Mouse (Mus musculus) adrenal gland, postnatal 4 days (tissue): Measurements from ENCODE around the gene Sbf1. TPM values are rescaled to one million over a fixed set of nuclear protein-coding genes. Genes with fewer than 3 reads are reported as not detected.

Experiments used
- DNase-seq, 2 experiments: peaks; one replicate each; pipeline ENCODE4 v3.0.0; 2021 to 2022; ENCODE audit warnings: low spot score in 2 of 2, mixed read lengths in 2 of 2
- total RNA-seq, 2 experiments: library from RNA; stranded (reverse); gene quantifications; 2 replicates each; pipeline ENCODE4 v1.2.3; 2021

Sbf1 gene
- total RNA-seq, 2 experiments from 2014 or later: 108 to 111 TPM

DNA sequence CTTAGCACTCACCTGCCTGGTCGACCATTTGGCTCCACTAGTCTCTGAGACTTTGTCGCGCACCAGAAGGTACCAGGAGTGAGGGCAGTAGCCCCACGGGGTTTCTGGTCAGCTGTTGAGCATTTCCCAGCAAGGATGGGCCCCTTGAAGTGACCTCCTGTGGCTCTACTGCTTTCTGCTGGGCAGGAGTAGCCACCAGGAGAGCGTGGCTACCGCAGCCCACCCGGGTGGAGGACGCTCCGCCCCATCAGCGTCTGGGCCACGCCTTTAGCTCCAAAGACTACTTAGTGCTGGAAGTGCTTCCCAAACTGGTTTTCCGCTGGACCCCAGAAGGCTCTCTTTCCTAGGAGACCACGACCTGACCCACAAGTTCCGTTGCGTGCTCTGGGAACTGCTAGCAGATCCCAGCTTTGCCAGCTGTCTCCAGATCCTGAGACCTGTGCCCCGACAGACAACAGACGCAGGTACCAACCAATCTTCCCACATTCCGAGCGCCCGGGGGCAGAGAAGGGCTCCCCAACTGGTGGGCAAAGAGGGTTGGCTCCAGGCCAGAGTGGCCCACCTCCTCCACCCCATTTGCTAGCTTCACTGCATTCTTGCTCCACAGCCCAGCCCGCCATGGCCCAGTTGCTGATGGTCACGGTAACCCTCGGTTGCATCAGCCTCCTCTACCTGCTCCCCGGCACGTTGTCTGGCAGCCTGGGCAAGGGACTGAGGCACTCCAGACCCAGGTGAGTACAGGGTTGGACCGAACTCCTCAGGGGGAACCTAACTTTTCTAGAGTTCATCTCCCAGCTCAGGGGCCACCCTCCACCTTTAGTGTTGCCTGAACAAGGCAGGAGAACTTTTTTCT, 7.8 kb upstream of the Sbf1 start, which contains the start of gene Adm2:
TSS of gene Adm2 (plus strand) at position 51 of the 853 bp plus-strand sequence.
- no peak for DNase-seq

- DNase-seq: no peak
These were observed 6.2 kb upstream of the Sbf1 start for GRCm38 (mm10) chr15:89321264-89321663.

GRCm38 (mm10) chr15:89316146-89316545, 1.0 kb upstream of the Sbf1 start:
- no peak for DNase-seq

DNA sequence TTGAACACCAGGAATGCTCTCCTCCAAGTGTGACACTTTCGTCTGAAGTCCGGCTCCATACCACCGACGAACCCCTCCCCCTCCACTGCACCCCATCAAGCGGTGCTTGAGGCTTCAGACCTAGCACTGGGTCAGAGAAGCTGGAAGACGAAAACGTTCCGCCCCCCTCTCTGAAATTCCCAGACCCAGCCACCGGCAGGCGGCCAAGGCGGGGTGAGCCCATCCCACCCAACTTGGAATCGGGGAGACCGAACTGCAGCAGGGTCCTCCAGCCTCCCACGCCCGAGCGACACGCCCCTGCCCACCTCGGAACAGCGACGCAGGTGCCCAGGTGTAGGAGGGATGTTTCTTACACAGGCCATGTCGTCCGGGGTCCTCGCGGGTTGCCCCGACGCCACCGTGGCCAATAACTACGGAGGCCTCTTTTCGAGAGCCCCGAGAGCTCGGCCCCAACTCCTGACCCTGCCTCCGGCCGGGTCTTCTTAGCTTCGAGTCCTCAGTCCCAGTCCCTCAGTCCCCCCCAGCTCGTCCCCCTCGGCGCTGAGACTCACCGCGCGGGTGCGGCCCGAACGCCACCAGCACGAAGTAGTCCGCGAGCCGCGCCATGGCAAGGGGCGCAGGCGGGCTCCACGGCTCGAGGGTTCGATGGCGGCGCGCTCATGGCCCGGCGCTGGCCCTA, 461 bp downstream of the Sbf1 start:
- no peak for DNase-seq

DNA sequence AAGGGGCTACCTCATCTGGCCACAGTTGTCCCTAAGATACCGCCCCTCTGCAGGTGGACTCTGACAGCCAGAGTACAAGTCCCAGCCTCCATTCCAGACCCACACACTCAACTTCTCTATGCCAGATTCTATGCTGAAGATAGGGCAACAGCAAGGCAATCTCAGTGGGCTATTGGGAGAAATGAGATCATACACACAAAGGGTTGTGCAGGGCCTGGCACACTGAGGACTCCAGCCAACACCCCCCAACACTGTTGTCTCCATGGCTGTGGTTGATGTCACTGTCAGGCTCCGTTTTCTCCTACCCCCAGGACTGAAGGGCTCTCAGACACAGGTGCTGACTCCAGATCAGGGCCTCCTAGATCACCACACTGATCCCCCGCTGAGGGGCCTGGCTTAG, 1.0 kb downstream of the Sbf1 start:
- DNase-seq: no peak

GRCm38 (mm10) chr15:89313359-89313758, 1.8 kb downstream of the Sbf1 start:
- no peak for DNase-seq

GRCm38 (mm10) chr15:89309962-89310498, 5.1 kb downstream of the Sbf1 start:
- no peak for DNase-seq

- DNase-seq: no peak
These were observed 6.5 kb downstream of the Sbf1 start for GRCm38 (mm10) chr15:89308406-89309139.

DNA sequence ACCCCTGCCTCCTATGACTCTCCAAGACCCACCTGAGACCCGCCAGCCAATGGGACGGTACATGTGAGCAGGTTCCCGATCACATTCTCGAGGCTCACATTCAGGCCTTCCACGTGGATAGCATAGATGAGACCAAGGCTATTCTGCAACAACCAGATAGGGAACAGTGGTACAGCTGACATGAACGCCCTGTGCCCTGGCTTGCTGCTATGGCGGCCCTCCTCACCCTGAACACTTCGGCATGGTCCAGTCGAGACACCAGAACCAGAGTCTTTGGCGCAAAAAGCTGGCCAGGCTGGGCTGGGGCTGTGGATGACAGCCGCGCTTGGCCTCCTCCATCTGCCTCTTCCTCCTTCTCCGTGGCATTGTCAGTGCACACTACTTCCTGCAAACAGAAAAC, 7.7 kb downstream of the Sbf1 start:
- DNase-seq: no peak

DNA sequence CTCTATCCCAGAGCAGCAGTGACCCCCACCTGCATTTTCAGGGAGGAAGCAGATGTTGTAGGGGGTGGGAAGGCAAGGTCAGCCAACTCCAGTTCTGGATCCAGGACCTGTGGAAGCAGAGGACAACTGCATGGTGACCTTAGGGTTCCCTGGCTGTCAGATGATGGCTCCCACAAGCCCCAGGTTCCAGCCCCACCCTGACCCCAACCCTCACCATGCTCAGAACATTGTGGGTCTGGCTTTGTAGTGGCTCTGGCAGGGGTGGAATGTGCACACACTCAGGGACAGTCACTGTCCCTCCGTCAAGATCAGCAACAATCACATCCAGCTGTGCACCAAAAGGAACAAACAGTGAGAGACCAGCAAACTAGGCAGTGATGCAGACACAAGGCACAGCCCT, 9.1 kb downstream of the Sbf1 start:
- DNase-seq: no peak

GRCm38 (mm10) chr15:89300600-89300999, 14.5 kb downstream of the Sbf1 start:
- DNase-seq: no peak

- DNase-seq: no peak
These were observed 14.9 kb downstream of the Sbf1 start for GRCm38 (mm10) chr15:89300180-89300579.

DNA sequence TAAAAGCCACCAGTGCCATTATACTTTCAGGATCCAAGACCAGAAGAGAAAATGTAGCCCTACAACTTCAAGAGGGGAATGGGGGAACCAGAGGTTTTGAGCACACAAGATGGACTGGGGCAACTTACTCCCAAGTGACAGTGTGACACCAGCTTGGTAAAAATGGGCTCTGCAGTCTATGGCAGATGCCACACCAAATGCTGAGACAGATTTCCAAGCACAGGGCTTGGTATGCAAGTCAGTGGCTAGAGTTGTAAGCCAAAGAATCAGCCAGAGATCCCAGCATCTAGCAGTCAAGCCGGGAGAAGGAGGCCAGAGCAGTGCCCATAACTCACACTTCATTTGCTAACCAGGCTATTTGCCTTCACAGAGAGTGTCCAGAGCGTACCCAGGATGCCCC, 17.4 kb downstream of the Sbf1 start:
- DNase-seq: no peak

DNA sequence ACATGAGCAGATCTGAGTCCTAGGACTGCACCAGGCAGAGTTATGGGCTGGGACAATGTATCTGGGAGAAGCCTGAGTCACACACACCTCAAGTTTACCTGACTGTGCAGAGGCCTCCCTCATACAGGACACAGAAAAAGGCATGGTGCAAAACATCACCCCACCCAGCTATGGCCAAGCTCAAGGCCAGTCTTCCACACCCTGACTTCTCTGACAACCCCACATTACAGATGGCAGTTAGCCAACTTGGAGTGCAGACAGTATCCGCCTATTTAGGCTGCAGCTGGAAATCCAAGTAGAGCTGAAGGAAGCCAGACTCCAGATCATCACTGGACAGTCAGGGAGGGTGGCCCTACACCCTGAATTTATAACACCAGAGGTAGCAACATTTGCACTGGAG, 18.6 kb downstream of the Sbf1 start:
- no peak for DNase-seq

DNA sequence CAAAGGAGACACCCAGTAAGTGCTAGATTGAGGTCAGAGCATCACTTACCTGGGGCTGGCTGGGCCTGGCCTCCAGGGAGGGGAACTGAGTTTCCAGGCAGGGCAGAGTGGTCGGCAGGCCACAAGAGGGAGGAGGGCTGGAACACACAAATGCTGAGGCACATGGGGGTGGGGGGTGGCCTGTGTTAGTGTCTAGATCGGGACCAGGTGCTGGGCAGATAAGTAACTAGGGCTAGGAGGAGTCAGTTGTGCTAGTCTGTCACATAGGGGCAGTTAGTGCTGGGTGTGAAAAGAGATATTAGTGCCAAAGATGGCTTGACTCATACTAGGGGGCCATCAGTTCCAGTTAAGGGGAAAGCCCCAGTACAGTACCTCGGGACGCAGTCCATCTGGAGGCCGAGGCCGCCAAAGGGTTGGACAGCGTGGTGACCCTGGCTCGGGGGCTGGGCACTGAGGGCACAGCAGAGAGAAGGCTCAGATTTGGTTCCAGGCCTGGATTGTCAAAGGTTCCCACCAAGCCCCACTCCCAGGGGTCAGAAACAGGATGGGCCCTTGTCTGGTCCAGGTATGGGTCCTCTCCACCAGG, 19.4 kb downstream of the Sbf1 start:
- no peak for DNase-seq

- no peak for DNase-seq
These were observed 21.3 kb downstream of the Sbf1 start for GRCm38 (mm10) chr15:89293778-89294177.

GRCm38 (mm10) chr15:89292795-89293194, 22.3 kb downstream of the Sbf1 start:
- DNase-seq: no peak

DNA sequence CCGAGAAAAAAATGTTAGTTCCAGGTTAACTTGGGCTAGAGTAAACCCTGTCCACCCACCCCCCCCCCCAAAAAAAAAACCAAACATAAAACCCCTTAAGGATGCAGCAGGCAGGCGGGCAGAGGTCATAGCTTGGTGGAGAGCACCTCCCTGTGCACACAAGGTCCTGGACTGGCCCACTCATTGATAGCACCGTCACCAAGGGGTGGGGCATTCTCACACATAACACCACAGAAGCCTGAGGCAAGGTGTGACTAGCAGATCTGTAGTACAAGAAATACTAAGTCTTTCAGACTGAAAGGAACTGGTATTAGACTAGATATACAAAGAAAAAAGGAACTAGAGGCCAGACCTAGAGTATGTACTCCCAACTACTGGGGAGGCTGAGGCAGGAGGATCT, 23.6 kb downstream of the Sbf1 start:
- DNase-seq: no peak

DNA sequence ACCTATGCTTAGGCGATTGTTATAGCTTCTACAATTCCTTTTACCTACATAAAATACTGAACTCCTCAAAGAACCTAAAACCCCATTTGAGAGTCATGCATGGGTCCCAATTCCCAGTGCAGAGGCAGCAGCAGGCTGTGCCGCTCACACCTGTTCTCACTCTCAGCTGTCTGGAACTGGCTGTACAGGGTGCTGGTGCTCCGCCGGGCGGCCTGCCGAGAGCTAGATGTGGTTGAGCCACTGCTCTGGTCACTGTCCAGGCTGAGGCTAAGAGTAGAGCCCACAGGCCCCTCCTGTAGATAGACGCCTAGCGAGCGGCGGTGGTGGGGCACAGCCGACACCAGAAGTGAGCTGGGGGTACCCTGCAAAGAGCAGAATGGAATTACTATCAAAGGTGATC, 25.7 kb downstream of the Sbf1 start:
- no peak for DNase-seq

DNA sequence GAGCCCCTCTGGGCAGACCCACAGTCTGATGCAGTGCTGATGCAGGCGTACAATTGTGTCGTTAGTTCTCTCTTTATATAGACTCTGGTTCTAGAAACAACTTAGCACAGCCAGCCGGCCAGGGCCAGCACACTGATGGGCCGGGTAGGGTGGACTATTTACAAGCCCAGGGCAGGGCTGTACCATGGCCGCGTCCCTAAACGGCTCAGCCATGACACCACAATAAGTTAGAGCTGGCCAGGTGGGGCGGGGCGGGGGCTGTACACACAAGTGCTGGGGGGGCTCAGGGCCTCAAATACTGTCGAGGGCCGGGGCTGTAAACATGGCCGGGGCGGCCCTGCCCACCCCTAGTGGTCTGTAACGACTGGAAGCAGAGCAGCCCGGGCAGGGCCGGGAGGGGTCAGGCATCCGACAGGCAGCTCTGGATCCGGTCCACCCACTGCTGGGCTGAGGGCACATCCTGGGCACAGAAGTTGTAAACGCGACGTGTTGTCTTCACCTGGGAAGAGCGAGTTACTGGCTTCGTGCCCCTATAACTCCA, 26.8 kb downstream of the Sbf1 start:
- DNase-seq: no peak

GRCm38 (mm10) chr15:89286582-89286981, 28.5 kb downstream of the Sbf1 start:
- DNase-seq: no peak
